Mouse (Mus musculus): Measurements from ENCODE around the gene Olfr1161. TPM values are rescaled to one million over a fixed set of nuclear protein-coding genes. Genes with fewer than 3 reads are reported as not detected.
"Not testable (repeated sequence)": the region's sequence is repeated elsewhere in the genome, so short reads cannot be mapped to it uniquely, and the experiment has no call there.

Olfr1161 gene
- polyA plus RNA-seq (2014; fragmentation: Nextera tagmentation; extraction: Ambion mirVana): not detected in 2 replicates

GRCm38 (mm10) chr2:88022474-88022873 lies at the start of gene Olfr1161:
Gene Olfr1161 (plus strand): TSS chr2:88022774.
- H3K4me3 ChIP-seq (ENCODE audit: low read depth, low read length); H3K4me1 ChIP-seq (replicated peaks; ENCODE audit: control insufficient read depth, insufficient read depth, low read length); ATAC-seq (replicated peaks; ENCODE audit: low FRiP score); H3K27ac ChIP-seq (ENCODE audit: low read depth, low read length); H3K27me3 ChIP-seq (ENCODE audit: control insufficient read depth, insufficient read depth, low read length); DNase-seq (ENCODE audit: low spot score); H3K9ac ChIP-seq (ENCODE audit: low read length); H3K36me3 ChIP-seq (ENCODE audit: control insufficient read depth, insufficient read depth, low read length); H3K4me2 ChIP-seq (ENCODE audit: low read depth, low read length, severe bottlenecking); H3K9me3 ChIP-seq (ENCODE audit: control insufficient read depth, low read length): not testable (repeated sequence)
- 82% methylated on average over 1 of the region's 1 CpGs for WGBS

- 74% methylated on average over 3 of the region's 3 CpGs for WGBS
- Histone ChIP-seq H3K4me1 (replicated peaks; ENCODE audit: control insufficient read depth, insufficient read depth, low read length) (no peaks in the 10 kb centered on the region), H3K9me3 (ENCODE audit: control insufficient read depth, low read length) (no peaks in the 10 kb centered on the region), H3K9ac (ENCODE audit: low read length) (no peak within 1 kb of the TSS), H3K4me3 (ENCODE audit: low read depth, low read length) (no peak within 1 kb of the TSS), H3K36me3 (ENCODE audit: control insufficient read depth, insufficient read depth, low read length) (no peaks in the 10 kb centered on the region), H3K4me2 (ENCODE audit: low read depth, low read length, severe bottlenecking) (no peak within 1 kb of the TSS), H3K27ac (ENCODE audit: low read depth, low read length) (no peak within 1 kb of the TSS), H3K27me3 (ENCODE audit: control insufficient read depth, insufficient read depth, low read length) (no peaks in the 10 kb centered on the region)
- ATAC-seq (replicated peaks; ENCODE audit: low FRiP score) (no peak), DNase-seq (ENCODE audit: low spot score) (no peak)
Observed at GRCm38 (mm10) chr2:87974563-87974962, 48.0 kb upstream of the Olfr1161 start, which contains the start of gene Olfr74. Gene Olfr74 (minus strand): TSS chr2:87974663.

DNA sequence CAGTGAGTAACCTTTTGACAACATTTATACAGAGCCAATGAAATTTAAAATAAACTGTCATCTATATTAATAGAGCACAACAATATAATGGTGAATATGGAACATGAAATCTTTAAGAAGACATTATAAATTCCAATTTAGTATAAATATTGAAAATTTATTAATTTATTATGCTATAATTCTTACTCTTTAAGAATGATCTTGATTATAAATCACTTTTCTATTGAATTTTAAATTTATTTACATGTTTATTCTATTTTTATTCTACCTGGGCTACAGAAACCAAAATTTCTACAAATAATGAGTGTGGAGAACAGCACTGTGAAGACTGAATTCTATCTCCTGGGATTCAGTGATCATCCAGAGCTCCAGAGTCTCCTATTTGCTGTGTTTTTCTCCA lies 32.8 kb upstream of the Olfr1161 start, which contains the start of gene Olfr1158:
Gene Olfr1158 (plus strand): TSS at position 301 of the 400 bp plus-strand sequence.
- Histone ChIP-seq H3K4me3 (ENCODE audit: low read depth, low read length) (no peak within 1 kb of the TSS), H3K9ac (ENCODE audit: low read length) (no peak within 1 kb of the TSS), H3K36me3 (ENCODE audit: control insufficient read depth, insufficient read depth, low read length) (no peaks in the 10 kb centered on the region), H3K27me3 (ENCODE audit: control insufficient read depth, insufficient read depth, low read length) (no peaks in the 10 kb centered on the region), H3K9me3 (ENCODE audit: control insufficient read depth, low read length) (no peaks in the 10 kb centered on the region), H3K4me1 (replicated peaks; ENCODE audit: control insufficient read depth, insufficient read depth, low read length) (no peaks in the 10 kb centered on the region), H3K27ac (ENCODE audit: low read depth, low read length) (no peak within 1 kb of the TSS), H3K4me2 (ENCODE audit: low read depth, low read length, severe bottlenecking) (no peak within 1 kb of the TSS)
- DNase-seq (ENCODE audit: low spot score): no peak
- ATAC-seq (replicated peaks; ENCODE audit: low FRiP score): no peak

DNA sequence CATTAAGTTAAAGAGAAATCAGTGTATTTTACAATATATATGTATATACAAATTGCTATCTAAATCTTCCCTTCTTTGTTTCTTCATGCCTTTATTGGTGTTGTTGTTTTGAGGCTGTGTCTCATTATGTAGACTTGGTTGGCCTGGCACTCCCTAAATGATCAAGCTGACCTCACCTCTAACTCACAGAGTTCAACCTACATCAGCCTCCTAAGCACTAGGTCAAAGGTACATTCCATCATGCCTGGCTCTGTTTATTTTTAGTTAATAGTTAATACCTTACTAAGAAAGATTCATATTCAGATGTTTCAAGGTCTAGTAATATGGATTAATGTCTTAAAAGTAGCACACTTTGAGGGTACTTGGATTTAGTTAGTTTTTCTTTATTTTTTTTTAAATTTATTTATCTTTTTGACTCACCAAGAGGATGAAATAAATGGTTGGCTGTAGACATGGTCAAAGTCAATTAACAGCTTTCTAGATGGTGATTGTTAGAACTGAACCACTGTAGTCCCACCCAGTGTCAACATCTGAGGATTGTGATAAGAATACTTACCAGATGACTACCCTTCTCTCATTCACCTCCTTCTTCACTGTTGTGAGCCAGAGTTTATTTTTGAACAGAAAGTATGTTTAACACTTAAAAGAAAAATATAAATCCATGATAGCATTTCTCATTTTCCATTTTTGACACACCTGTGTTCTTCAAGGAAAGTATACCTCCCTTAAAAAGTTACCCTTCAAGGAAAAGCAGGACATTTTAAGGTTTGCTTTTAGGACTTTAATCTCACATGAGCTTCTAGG lies 14.9 kb upstream of the Olfr1161 start, which contains the start of gene Olfr1160:
Gene Olfr1160 (minus strand): TSS at position 754 of the 804 bp plus-strand sequence.
- Histone ChIP-seq H3K4me3 (ENCODE audit: low read depth, low read length) (no peak within 1 kb of the TSS), H3K36me3 (ENCODE audit: control insufficient read depth, insufficient read depth, low read length) (no peaks in the 10 kb centered on the region), H3K9ac (ENCODE audit: low read length) (no peak within 1 kb of the TSS), H3K4me1 (replicated peaks; ENCODE audit: control insufficient read depth, insufficient read depth, low read length) (no peaks in the 10 kb centered on the region), H3K9me3 (ENCODE audit: control insufficient read depth, low read length) (no peaks in the 10 kb centered on the region), H3K27ac (ENCODE audit: low read depth, low read length) (no peak within 1 kb of the TSS), H3K4me2 (ENCODE audit: low read depth, low read length, severe bottlenecking) (no peak within 1 kb of the TSS), H3K27me3 (ENCODE audit: control insufficient read depth, insufficient read depth, low read length) (no peaks in the 10 kb centered on the region)
- no peak for ATAC-seq (replicated peaks; ENCODE audit: low FRiP score)
- DNase-seq (ENCODE audit: low spot score): no peak

GRCm38 (mm10) chr2:88037599-88037998 lies 15.0 kb downstream of the Olfr1161 start, which contains the start of gene Olfr73:
Gene Olfr73 (minus strand): TSS chr2:88037699.
- Histone ChIP-seq H3K4me1 (replicated peaks; ENCODE audit: control insufficient read depth, insufficient read depth, low read length) (no peaks in the 10 kb centered on the region), H3K27me3 (ENCODE audit: control insufficient read depth, insufficient read depth, low read length) (no peaks in the 10 kb centered on the region), H3K27ac (ENCODE audit: low read depth, low read length) (no peak within 1 kb of the TSS), H3K4me3 (ENCODE audit: low read depth, low read length) (no peak within 1 kb of the TSS), H3K9ac (ENCODE audit: low read length) (no peak within 1 kb of the TSS), H3K4me2 (ENCODE audit: low read depth, low read length, severe bottlenecking) (no peak within 1 kb of the TSS), H3K9me3 (ENCODE audit: control insufficient read depth, low read length) (no peaks in the 10 kb centered on the region), H3K36me3 (ENCODE audit: control insufficient read depth, insufficient read depth, low read length) (no peaks in the 10 kb centered on the region)
- ATAC-seq (replicated peaks; ENCODE audit: low FRiP score) (no peak), DNase-seq (ENCODE audit: low spot score) (no peak)

- DNase-seq (ENCODE audit: low spot score): no peak
Observed at GRCm38 (mm10) chr2:88051029-88051428, 28.5 kb downstream of the Olfr1161 start, which contains the start of gene Olfr1162. Gene Olfr1162 (minus strand): TSS chr2:88051129.

GRCm38 (mm10) chr2:88063587-88063986 lies 41.0 kb downstream of the Olfr1161 start:
- Histone ChIP-seq H3K4me1 (replicated peaks; ENCODE audit: control insufficient read depth, insufficient read depth, low read length) (no peaks in the 10 kb centered on the region), H3K4me2 (ENCODE audit: low read depth, low read length, severe bottlenecking) (no peak overlapping the region), H3K9ac (ENCODE audit: low read length) (no peak overlapping the region), H3K27me3 (ENCODE audit: control insufficient read depth, insufficient read depth, low read length) (no peaks in the 10 kb centered on the region), H3K27ac (ENCODE audit: low read depth, low read length) (no peak overlapping the region), H3K36me3 (ENCODE audit: control insufficient read depth, insufficient read depth, low read length) (no peaks in the 10 kb centered on the region), H3K9me3 (ENCODE audit: control insufficient read depth, low read length) (no peaks in the 10 kb centered on the region), H3K4me3 (ENCODE audit: low read depth, low read length) (no peak overlapping the region)
- WGBS: 64% methylated on average over 2 of the region's 2 CpGs
- ATAC-seq (replicated peaks; ENCODE audit: low FRiP score) (no peak), DNase-seq (ENCODE audit: low spot score) (no peak)

More at GRCm38 (mm10) chr2:88051029-88051428, 28.5 kb downstream of the Olfr1161 start, which contains the start of gene Olfr1162:
- Histone ChIP-seq H3K9me3 (ENCODE audit: control insufficient read depth, low read length) (no peaks in the 10 kb centered on the region), H3K36me3 (ENCODE audit: control insufficient read depth, insufficient read depth, low read length) (no peaks in the 10 kb centered on the region), H3K27me3 (ENCODE audit: control insufficient read depth, insufficient read depth, low read length) (no peaks in the 10 kb centered on the region), H3K4me3 (ENCODE audit: low read depth, low read length) (no peak within 1 kb of the TSS), H3K4me2 (ENCODE audit: low read depth, low read length, severe bottlenecking) (no peak within 1 kb of the TSS), H3K9ac (ENCODE audit: low read length) (no peak within 1 kb of the TSS), H3K4me1 (replicated peaks; ENCODE audit: control insufficient read depth, insufficient read depth, low read length) (no peaks in the 10 kb centered on the region), H3K27ac (ENCODE audit: low read depth, low read length) (no peak within 1 kb of the TSS)
- no peak for ATAC-seq (replicated peaks; ENCODE audit: low FRiP score)
- WGBS: 72% methylated on average over 1 of the region's 1 CpGs

DNA sequence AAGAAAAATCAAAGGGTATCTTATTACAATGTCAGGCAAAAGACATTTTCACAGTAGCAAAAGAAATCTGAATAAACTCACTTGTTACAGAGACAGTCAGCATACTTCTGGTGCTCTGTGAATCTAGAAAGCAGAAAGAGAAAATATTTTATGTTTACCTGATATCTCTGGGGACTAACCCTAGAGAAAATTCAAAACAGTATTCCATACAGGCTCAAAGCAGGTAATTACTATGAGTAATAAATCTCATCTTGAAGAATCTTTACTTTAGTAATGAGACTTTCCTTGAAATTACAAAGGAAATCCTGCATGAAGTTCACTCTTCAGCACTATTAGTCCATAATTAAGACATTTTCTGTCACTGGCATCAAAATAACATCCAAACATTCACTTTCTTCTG lies 49.2 kb downstream of the Olfr1161 start, which contains the start of gene Olfr1163:
Gene Olfr1163 (minus strand): TSS at position 101 of the 400 bp plus-strand sequence.
- Histone ChIP-seq H3K4me1 (replicated peaks; ENCODE audit: control insufficient read depth, insufficient read depth, low read length) (no peaks in the 10 kb centered on the region), H3K36me3 (ENCODE audit: control insufficient read depth, insufficient read depth, low read length) (no peaks in the 10 kb centered on the region), H3K27me3 (ENCODE audit: control insufficient read depth, insufficient read depth, low read length) (no peaks in the 10 kb centered on the region), H3K4me2 (ENCODE audit: low read depth, low read length, severe bottlenecking) (no peak within 1 kb of the TSS), H3K9me3 (ENCODE audit: control insufficient read depth, low read length) (no peaks in the 10 kb centered on the region), H3K4me3 (ENCODE audit: low read depth, low read length) (no peak within 1 kb of the TSS), H3K9ac (ENCODE audit: low read length) (no peak within 1 kb of the TSS), H3K27ac (ENCODE audit: low read depth, low read length) (no peak within 1 kb of the TSS)
- ATAC-seq (replicated peaks; ENCODE audit: low FRiP score) (no peak), DNase-seq (ENCODE audit: low spot score) (no peak)

Data from forebrain, embryonic 11.5 days (tissue).